Mouse (Mus musculus): Measurements from ENCODE around the gene Gap43. TPM values are rescaled to one million over a fixed set of nuclear protein-coding genes. Genes with fewer than 3 reads are reported as not detected.

The Gap43 gene
- polyA plus RNA-seq, 1 experiment from 2014 or later, result 0.53 TPM

GRCm38 (mm10) chr16:42269587-42269967, 70.9 kb downstream of the Gap43 start:
- TF ChIP-seq EP300 (IDR thresholded peaks at IDR 0.05; ENCODE audit: low read depth), result no peak
- ATAC-seq (no peak), DNase-seq (no peak)
- Histone ChIP-seq H3K27ac (ENCODE audit: low read depth) (no peak overlapping the region), H3K9ac (replicated peaks) (no peak overlapping the region), H3K27me3 (ENCODE audit: insufficient read depth, low read length) (no peaks in the 10 kb centered on the region), H3K9me3 (ENCODE audit: low read length) (no peaks in the 10 kb centered on the region), H3K4me1 (ENCODE audit: insufficient read depth) (no peaks in the 10 kb centered on the region), H3K4me2 (ENCODE audit: low read depth, low read length) (no peak overlapping the region), H3K36me3 (replicated peaks; ENCODE audit: insufficient read depth, low read length) (no peaks in the 10 kb centered on the region), H3K4me3 (ENCODE audit: low read depth, low read length) (no peak overlapping the region)
- WGBS (ENCODE audit: insufficient replicate concordance), result 67% methylated on average over 2 of the region's 2 CpGs

- H3K36me3 ChIP-seq (replicated peaks; ENCODE audit: insufficient read depth, low read length), result no peaks in the 10 kb centered on the region
- H3K4me2 ChIP-seq (ENCODE audit: low read depth, low read length), result no peak overlapping the region
- H3K4me3 ChIP-seq (ENCODE audit: low read depth, low read length), result no peak overlapping the region
- TF ChIP-seq CTCF (IDR thresholded peaks at IDR 0.05; ENCODE audit: low read depth) (no peak), EP300 (IDR thresholded peaks at IDR 0.05; ENCODE audit: low read depth) (no peak)
- no peak overlapping the region for H3K9ac ChIP-seq (replicated peaks)
- DNase-seq (no peak), ATAC-seq (no peak)
- no peak overlapping the region for H3K27ac ChIP-seq (ENCODE audit: low read depth)
- no peaks in the 10 kb centered on the region for H3K9me3 ChIP-seq (ENCODE audit: low read length)
- no peaks in the 10 kb centered on the region for H3K27me3 ChIP-seq (ENCODE audit: insufficient read depth, low read length)
- WGBS (ENCODE audit: insufficient replicate concordance), result 45% methylated on average over 2 of the region's 2 CpGs
- no peaks in the 10 kb centered on the region for H3K4me1 ChIP-seq (ENCODE audit: insufficient read depth)
Measured at GRCm38 (mm10) chr16:42268843-42269586, 71.4 kb downstream of the Gap43 start.

- 27% methylated on average over 3 of the region's 3 CpGs for WGBS (ENCODE audit: insufficient replicate concordance)
- Histone ChIP-seq H3K4me2 (ENCODE audit: low read depth, low read length) (no peak overlapping the region), H3K4me3 (ENCODE audit: low read depth, low read length) (no peak overlapping the region), H3K9ac (replicated peaks) (no peak overlapping the region), H3K9me3 (ENCODE audit: low read length) (no peaks in the 10 kb centered on the region), H3K27ac (ENCODE audit: low read depth) (no peak overlapping the region), H3K4me1 (ENCODE audit: insufficient read depth) (no peaks in the 10 kb centered on the region), H3K36me3 (replicated peaks; ENCODE audit: insufficient read depth, low read length) (no peaks in the 10 kb centered on the region), H3K27me3 (ENCODE audit: insufficient read depth, low read length) (no peaks in the 10 kb centered on the region)
- TF ChIP-seq EP300 (IDR thresholded peaks at IDR 0.05; ENCODE audit: low read depth), result no peak
- no peak for TF ChIP-seq CTCF (IDR thresholded peaks at IDR 0.05; ENCODE audit: low read depth)
- no peak for ATAC-seq
- no peak for DNase-seq
Measured at GRCm38 (mm10) chr16:42265185-42265584, 75.3 kb downstream of the Gap43 start.

- ATAC-seq, result no peak
- Histone ChIP-seq H3K9me3 (ENCODE audit: low read length) (no peaks in the 10 kb centered on the region), H3K4me2 (ENCODE audit: low read depth, low read length) (no peak overlapping the region), H3K27ac (ENCODE audit: low read depth) (no peak overlapping the region), H3K9ac (replicated peaks) (no peak overlapping the region), H3K27me3 (ENCODE audit: insufficient read depth, low read length) (no peaks in the 10 kb centered on the region), H3K36me3 (replicated peaks; ENCODE audit: insufficient read depth, low read length) (no peaks in the 10 kb centered on the region), H3K4me3 (ENCODE audit: low read depth, low read length) (no peak overlapping the region), H3K4me1 (ENCODE audit: insufficient read depth) (no peaks in the 10 kb centered on the region)
- WGBS (ENCODE audit: insufficient replicate concordance), result 82% methylated on average over 5 of the region's 5 CpGs
- no peak for DNase-seq
- TF ChIP-seq EP300 (IDR thresholded peaks at IDR 0.05; ENCODE audit: low read depth) (no peak), CTCF (IDR thresholded peaks at IDR 0.05; ENCODE audit: low read depth) (no peak)
Measured at GRCm38 (mm10) chr16:42262935-42263542, 77.4 kb downstream of the Gap43 start.

- H3K27ac ChIP-seq (ENCODE audit: low read depth), result no peak overlapping the region
- H3K36me3 ChIP-seq (replicated peaks; ENCODE audit: insufficient read depth, low read length), result no peaks in the 10 kb centered on the region
- H3K4me2 ChIP-seq (ENCODE audit: low read depth, low read length), result no peak overlapping the region
- H3K4me3 ChIP-seq (ENCODE audit: low read depth, low read length), result no peak overlapping the region
- no peak for TF ChIP-seq CTCF (IDR thresholded peaks at IDR 0.05; ENCODE audit: low read depth)
- ATAC-seq, result no peak
- DNase-seq, result no peak
- H3K9me3 ChIP-seq (ENCODE audit: low read length), result no peaks in the 10 kb centered on the region
- H3K9ac ChIP-seq (replicated peaks), result no peak overlapping the region
- 78% methylated on average over 11 of the region's 11 CpGs for WGBS (ENCODE audit: insufficient replicate concordance)
- no peaks in the 10 kb centered on the region for H3K4me1 ChIP-seq (ENCODE audit: insufficient read depth)
- no peaks in the 10 kb centered on the region for H3K27me3 ChIP-seq (ENCODE audit: insufficient read depth, low read length)
Measured at GRCm38 (mm10) chr16:42255693-42256092, 84.8 kb downstream of the Gap43 start.

GRCm38 (mm10) chr16:42255222-42255621, 85.2 kb downstream of the Gap43 start:
- TF ChIP-seq EP300 (IDR thresholded peaks at IDR 0.05; ENCODE audit: low read depth) (no peak), CTCF (IDR thresholded peaks at IDR 0.05; ENCODE audit: low read depth) (no peak)
- WGBS (ENCODE audit: insufficient replicate concordance), result 72% methylated on average over 3 of the region's 3 CpGs

More at GRCm38 (mm10) chr16:42255222-42255621, 85.2 kb downstream of the Gap43 start:
- Histone ChIP-seq H3K9me3 (ENCODE audit: low read length) (no peaks in the 10 kb centered on the region), H3K4me3 (ENCODE audit: low read depth, low read length) (no peak overlapping the region), H3K27ac (ENCODE audit: low read depth) (no peak overlapping the region), H3K36me3 (replicated peaks; ENCODE audit: insufficient read depth, low read length) (no peaks in the 10 kb centered on the region), H3K9ac (replicated peaks) (no peak overlapping the region), H3K4me1 (ENCODE audit: insufficient read depth) (no peaks in the 10 kb centered on the region), H3K4me2 (ENCODE audit: low read depth, low read length) (no peak overlapping the region), H3K27me3 (ENCODE audit: insufficient read depth, low read length) (no peaks in the 10 kb centered on the region)
- ATAC-seq, result no peak
- no peak for DNase-seq

All from liver, postnatal 0 days (tissue).